Mouse (Mus musculus) hindbrain, embryonic 11.5 days (tissue): ENCODE measurements around the gene Mpig6b. TPM values are rescaled to one million over a fixed set of nuclear protein-coding genes. Genes with fewer than 3 reads are reported as not detected.
A peak's percentile ranks its signal among the peaks of the same experiment; 100 is the strongest.

ENCODE experiments used
- ATAC-seq: fragments of 200-750 bp; cut with Nextera tagmentation; 2 replicates; pipeline ENCODE4 v1.8.0; 2017; ENCODE audit warnings: mild to moderate bottlenecking, moderate TSS enrichment, moderate library complexity; ENCODE audit not compliant: low FRiP score
- DNase-seq: peaks from one replicate; pipeline ENCODE4 v3.0.0-alpha.2; 2015; ENCODE audit warnings: low spot score
- H3K27ac ChIP-seq: fragments of 300-500 bp; sonication (generic); 2 replicates; pipeline ENCODE4 v1.5.1; 2014; ENCODE audit warnings: mild to moderate bottlenecking, low read depth, low read length
- H3K27me3 ChIP-seq: fragments of 300-500 bp; sonication (generic); 2 replicates; pipeline ENCODE4 v1.6.1; 2014; ENCODE audit warnings: mild to moderate bottlenecking, low read length, moderate library complexity, mixed read lengths; ENCODE audit not compliant: control insufficient read depth, insufficient read depth
- H3K36me3 ChIP-seq: fragments of 300-500 bp; sonication (generic); 2 replicates; pipeline ENCODE4 v1.6.1; 2014; ENCODE audit warnings: mild to moderate bottlenecking, low read length, moderate library complexity, mixed read lengths; ENCODE audit not compliant: control insufficient read depth, insufficient read depth
- H3K4me1 ChIP-seq: fragments of 300-500 bp; sonication (generic); replicated peaks from 2 replicates; pipeline ENCODE4 v1.6.1; 2014; ENCODE audit warnings: low read length, mixed read lengths; ENCODE audit not compliant: control insufficient read depth, insufficient read depth
- H3K4me2 ChIP-seq: fragments of 300-500 bp; sonication (generic); replicated peaks from 2 replicates; pipeline ENCODE4 v1.6.1; 2014; ENCODE audit warnings: mild to moderate bottlenecking, low read depth, low read length
- H3K4me3 ChIP-seq: fragments of 300-500 bp; sonication (generic); 2 replicates; pipeline ENCODE4 v1.5.1; 2014; ENCODE audit warnings: low read depth, low read length
- H3K9ac ChIP-seq: fragments of 300-500 bp; sonication (generic); 2 replicates; pipeline ENCODE4 v1.6.1; 2014; ENCODE audit warnings: low read depth, low read length
- H3K9me3 ChIP-seq: fragments of 300-500 bp; sonication (generic); 2 replicates; pipeline ENCODE4 v1.6.1; 2016; ENCODE audit warnings: low read length; ENCODE audit not compliant: control insufficient read depth
- WGBS: fragments of 180-500 bp; shearing (Covaris S2); extraction: QIAGEN DNeasy Blood & Tissue Kit; methylation state at CpG from one replicate; pipeline ENCODE4 v1.1.7; 2014; 5-methylcytosine and 5-hydroxymethylcytosine counted together
- polyA plus RNA-seq: library from polyadenylated mRNA; unstranded; fragments of >200 nt; fragmentation: Nextera tagmentation; extraction: Ambion mirVana; gene quantifications from 2 replicates; pipeline ENCODE4 v1.2.1, GENCODE M21; 2014

The Mpig6b gene
- polyA plus RNA-seq, 1 experiment from 2014 or later, result 1.1 TPM

DNA sequence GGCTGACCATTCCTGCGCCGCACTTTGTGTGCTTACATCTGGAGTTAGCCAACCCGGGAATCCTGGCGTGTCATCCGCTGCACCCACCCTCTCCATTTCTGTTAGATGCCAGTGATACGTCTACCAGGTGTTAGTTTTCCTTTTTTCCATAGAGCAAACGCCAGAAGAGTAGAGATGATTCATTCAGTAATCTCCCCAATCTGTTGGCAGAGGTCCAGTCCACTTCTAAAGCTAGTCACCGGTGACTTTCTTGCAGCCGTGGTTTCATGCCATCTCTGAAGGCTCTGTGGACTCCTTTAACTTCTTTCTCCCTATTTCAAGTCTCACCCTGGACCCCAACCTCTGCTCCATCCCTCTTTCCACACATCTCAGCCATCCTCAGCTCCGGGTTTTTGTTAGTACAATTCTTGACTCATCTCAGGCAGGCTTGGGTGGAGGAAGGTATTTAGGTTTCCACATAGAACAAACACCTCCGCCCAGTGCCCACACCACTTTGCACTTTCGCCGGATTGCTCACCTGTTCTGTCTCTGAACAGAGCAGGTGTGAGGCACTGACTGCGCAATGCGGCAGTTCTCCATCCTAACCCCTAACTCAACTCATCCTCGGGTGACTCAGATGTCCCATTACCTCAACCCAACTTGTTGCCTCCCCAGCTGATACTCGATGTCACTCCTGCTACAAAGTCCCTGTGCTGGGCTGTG is 2.4 kb upstream of the Mpig6b start:
- no peak overlapping the region for H3K4me2 ChIP-seq
- no peak overlapping the region for H3K27ac ChIP-seq
- no peak overlapping the region for H3K4me3 ChIP-seq
- 85% methylated on average over 17 of the region's 17 CpGs for WGBS
- no peak overlapping the region for H3K9ac ChIP-seq
- H3K36me3 ChIP-seq, result no peaks in the 10 kb centered on the region
- no peaks in the 10 kb centered on the region for H3K9me3 ChIP-seq
- no peak for ATAC-seq
- no peak for DNase-seq
- peaks cover 13% of the 10 kb centered on the region for H3K27me3 ChIP-seq
- peaks cover 3% of the 10 kb centered on the region; the same call in 1 of the 2 replicates for H3K4me1 ChIP-seq

DNA sequence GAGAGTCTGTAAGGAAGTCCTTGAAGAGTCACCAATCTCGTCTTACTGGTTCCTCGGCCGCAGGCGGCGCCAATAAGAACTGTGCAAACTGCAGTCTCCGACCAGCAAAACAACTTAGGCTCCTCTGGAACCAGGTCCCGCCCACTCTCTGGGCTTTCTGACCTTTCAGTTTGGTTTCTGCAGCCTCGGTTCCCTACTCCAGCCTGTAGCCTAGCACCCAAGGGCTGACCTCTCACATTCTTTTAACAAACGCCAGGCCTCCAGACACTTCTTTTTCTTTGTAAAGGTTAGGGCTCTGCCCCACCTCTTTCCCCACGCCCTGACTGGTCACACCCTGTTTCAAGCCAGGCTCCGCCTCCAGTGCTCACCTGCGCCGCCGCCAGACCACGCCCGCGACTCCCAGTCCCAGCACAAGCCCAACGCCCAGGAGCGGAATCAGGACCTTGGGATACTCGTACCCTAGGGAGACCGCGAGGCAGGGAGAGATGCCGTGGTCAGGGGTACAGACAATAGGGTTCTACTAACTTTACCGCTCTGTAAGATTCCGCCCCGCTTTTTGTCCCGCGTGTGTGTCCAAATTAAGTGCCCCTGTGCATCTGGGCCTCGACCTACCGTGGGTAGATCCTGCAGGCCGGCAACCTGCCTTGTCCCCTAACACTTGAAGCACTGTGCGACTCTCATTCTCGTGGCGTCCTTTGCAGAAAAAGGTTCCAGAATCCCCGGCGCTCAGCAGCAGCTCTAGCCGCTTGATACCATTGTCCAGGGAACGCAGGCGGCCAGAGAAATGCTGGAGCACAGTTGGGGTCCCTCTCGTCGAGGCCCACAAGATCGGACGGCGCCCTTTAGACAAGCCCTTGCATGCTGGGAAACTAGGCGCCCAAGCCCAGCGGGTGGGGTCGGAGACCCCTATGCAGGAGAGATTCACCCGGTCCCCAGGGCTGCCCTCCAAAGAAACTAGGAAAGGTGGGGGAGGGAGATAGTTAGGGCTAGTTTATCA is 735 bp downstream of the Mpig6b start, which contains the start of gene Ly6g6c:
Gene Ly6g6c (plus strand): TSS at position 438 of the 997 bp plus-strand sequence.
- WGBS, result 1% methylated on average over 48 of the region's 48 CpGs
- peaks cover 3% of the 10 kb centered on the region; the same call in 1 of the 2 replicates for H3K4me1 ChIP-seq
- H3K27ac ChIP-seq, result no peak within 1 kb of the TSS

DNA sequence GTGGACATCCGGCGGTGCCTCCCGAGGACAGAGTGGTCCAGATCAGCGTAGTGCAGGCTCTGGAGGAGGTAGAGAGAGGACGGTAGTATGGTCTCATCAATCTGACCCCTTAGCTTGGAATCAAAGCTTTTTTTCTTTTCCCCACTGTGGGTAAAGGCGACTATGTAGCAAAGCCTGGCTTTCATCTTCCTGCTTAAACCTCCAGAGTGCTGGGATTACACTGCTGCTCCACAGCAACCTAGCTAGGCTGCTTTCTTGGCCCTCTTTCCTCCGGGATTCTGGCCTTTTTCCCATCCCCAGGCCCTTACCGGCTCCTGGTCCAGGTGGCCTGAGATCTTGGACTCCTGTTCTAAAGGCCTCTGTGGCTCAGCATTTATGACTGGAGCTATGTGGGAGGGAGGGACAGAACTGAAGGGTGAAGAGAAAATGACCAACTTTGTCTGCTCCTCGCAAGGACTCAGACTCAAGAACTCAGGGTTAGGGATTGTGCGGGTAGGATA is 1.6 kb downstream of the Mpig6b start:
- WGBS, result 36% methylated on average over 10 of the region's 10 CpGs
- peak overlapping the region; percentile 54 for H3K4me2 ChIP-seq
- H3K27ac ChIP-seq, result no peak overlapping the region
- ATAC-seq (no peak), DNase-seq (peak; percentile 25)
- no peak overlapping the region; the same call in 1 of the 2 replicates for H3K9ac ChIP-seq
- peaks cover 13% of the 10 kb centered on the region for H3K27me3 ChIP-seq
- no peaks in the 10 kb centered on the region for H3K9me3 ChIP-seq
- H3K4me3 ChIP-seq, result no peak overlapping the region
- peaks cover 8% of the 10 kb centered on the region; the same call in 1 of the 2 replicates for H3K36me3 ChIP-seq
- H3K4me1 ChIP-seq, result peaks cover 3% of the 10 kb centered on the region; the same call in 1 of the 2 replicates

More for the DNA sequence above, 735 bp downstream of the Mpig6b start, which contains the start of gene Ly6g6c:
- H3K36me3 ChIP-seq, result peaks cover 8% of the 10 kb centered on the region; the same call in 1 of the 2 replicates
- H3K27me3 ChIP-seq, result peaks cover 13% of the 10 kb centered on the region
- DNase-seq (peak; percentile 55), ATAC-seq (0 out of 2 replicates have a peak, but pooled peaks have one; percentile 45)
- peak within 1 kb of the TSS; percentile 24 for H3K9ac ChIP-seq
- peak within 1 kb of the TSS; percentile 29 for H3K4me3 ChIP-seq
- H3K9me3 ChIP-seq, result no peaks in the 10 kb centered on the region
- peak within 1 kb of the TSS; percentile 54 for H3K4me2 ChIP-seq

DNA sequence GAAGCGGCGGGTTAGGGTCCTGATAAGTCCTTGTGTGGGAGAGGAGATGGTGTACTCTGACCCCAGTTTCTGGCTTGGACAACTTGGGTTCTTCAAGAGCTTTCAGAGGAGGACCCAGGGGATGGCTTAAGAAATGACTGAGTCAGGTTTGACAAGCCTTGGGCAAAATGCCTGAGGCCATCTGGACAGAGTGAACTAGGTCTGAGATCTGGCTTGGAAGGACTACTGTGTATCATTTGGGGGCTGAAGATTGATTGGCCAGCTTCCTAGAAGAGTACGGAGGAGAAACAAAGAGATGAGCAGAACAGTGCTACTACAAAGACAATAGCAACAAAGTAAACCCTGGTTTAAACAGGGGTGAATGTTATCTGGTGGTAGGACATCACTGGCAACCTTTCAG is 2.5 kb downstream of the Mpig6b start:
- DNase-seq, result no peak
- no peak overlapping the region for H3K27ac ChIP-seq
- no peak overlapping the region for H3K4me2 ChIP-seq
- ATAC-seq, result no peak
- peaks cover 8% of the 10 kb centered on the region; the same call in 1 of the 2 replicates for H3K36me3 ChIP-seq
- no peak overlapping the region for H3K4me3 ChIP-seq
- H3K4me1 ChIP-seq, result peaks cover 3% of the 10 kb centered on the region; the same call in 1 of the 2 replicates
- no peaks in the 10 kb centered on the region for H3K9me3 ChIP-seq
- H3K27me3 ChIP-seq, result peaks cover 13% of the 10 kb centered on the region
- no peak overlapping the region for H3K9ac ChIP-seq
- WGBS, result 91% methylated on average over 3 of the region's 3 CpGs

DNA sequence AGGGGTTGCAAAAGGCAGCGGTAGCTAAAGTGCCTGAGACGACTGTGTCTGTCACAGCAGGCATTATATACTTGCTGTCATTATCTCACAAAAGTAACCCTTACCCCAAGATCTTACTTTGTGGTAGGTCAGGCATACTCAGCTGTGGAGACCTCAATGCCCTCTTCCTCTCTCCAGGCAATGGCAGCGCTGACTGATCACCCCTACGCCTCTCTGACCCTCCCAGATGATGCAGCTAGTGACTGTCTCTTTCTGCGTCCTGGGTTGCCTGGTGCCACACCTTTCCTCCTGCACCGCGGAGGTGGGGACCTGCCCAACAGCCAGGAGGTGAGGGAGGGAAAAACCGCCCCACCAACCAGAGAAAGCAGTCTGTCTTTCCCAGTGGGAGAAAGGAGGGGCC is 4.7 kb downstream of the Mpig6b start:
- H3K9ac ChIP-seq, result no peak overlapping the region
- no peak for DNase-seq
- H3K4me2 ChIP-seq, result no peak overlapping the region
- H3K27me3 ChIP-seq, result peaks cover 9% of the 10 kb centered on the region
- H3K36me3 ChIP-seq, result peaks cover 8% of the 10 kb centered on the region; the same call in 1 of the 2 replicates
- no peaks in the 10 kb centered on the region for H3K9me3 ChIP-seq
- H3K4me1 ChIP-seq, result peaks cover 3% of the 10 kb centered on the region; the same call in 1 of the 2 replicates
- H3K27ac ChIP-seq, result no peak overlapping the region
- no peak overlapping the region for H3K4me3 ChIP-seq
- WGBS, result 86% methylated on average over 8 of the region's 8 CpGs
- no peak for ATAC-seq

DNA sequence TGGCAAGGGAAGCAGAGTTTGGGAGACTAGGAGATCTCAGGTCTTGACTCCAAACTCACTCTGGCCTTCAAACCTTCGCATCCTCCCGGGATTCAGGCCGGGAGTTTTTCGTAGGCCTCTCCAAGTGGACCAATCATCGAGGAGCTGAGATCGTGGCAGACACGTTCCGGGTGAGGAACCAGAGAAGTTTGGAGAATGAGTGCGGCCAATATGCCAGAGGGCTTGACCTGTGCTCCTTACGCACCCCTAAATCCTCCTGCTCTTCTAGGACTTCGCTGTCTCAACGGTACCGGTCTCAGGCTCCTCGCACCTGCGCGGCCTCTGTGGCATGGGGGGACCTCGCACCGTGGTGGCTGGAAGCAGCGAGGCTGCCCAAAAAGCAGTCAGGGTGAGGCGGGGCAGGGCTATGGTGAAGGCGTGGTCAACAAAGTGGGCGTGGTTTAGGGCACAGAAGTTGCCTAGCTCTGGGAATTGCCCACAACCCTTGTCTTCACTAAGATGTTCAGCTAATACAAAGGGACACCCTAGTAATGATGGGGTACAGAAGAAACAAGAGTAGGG is 5.2 kb downstream of the Mpig6b start:
- peaks cover 6% of the 10 kb centered on the region for H3K27me3 ChIP-seq
- WGBS, result 56% methylated on average over 22 of the region's 22 CpGs
- H3K36me3 ChIP-seq, result peaks cover 8% of the 10 kb centered on the region; the same call in 1 of the 2 replicates
- H3K4me2 ChIP-seq, result peak overlapping the region; percentile 91
- peak overlapping the region; percentile 96; the same call in 1 of the 2 replicates for H3K9ac ChIP-seq
- no peak overlapping the region for H3K27ac ChIP-seq
- peak overlapping the region; percentile 90 for H3K4me3 ChIP-seq
- H3K9me3 ChIP-seq, result no peaks in the 10 kb centered on the region
- peaks cover 3% of the 10 kb centered on the region; the same call in 1 of the 2 replicates for H3K4me1 ChIP-seq
- ATAC-seq (no peak), DNase-seq (peak; percentile 31)

DNA sequence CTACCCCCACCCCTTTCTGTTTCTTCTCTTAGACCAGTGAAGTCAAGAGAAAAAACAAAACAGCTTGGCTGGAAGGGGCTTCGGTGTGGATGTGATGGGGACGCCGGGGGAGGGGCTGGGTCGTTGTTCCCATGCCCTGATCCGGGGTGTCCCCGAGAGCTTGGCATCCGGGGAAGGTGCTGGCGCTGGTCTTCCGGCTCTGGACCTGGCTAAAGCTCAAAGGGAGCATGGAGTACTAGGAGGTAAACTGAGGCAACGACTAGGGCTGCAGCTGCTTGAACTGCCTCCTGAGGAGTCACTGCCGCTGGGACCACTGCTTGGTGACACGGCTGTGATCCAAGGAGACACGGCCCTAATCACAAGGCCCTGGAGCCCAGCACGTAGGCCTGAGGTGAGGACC is 5.9 kb downstream of the Mpig6b start:
- H3K27ac ChIP-seq, result no peak overlapping the region; the same call in 1 of the 2 replicates
- H3K4me2 ChIP-seq, result peak overlapping the region; percentile 91
- DNase-seq, result no peak
- H3K4me3 ChIP-seq, result peak overlapping the region; percentile 90
- no peak for ATAC-seq
- H3K9me3 ChIP-seq, result no peaks in the 10 kb centered on the region
- H3K36me3 ChIP-seq, result peaks cover 8% of the 10 kb centered on the region; the same call in 1 of the 2 replicates
- peak overlapping the region; percentile 96 for H3K9ac ChIP-seq
- H3K4me1 ChIP-seq, result peaks cover under 1% of the 10 kb centered on the region; the same call in 1 of the 2 replicates
- WGBS, result 33% methylated on average over 14 of the region's 14 CpGs
- H3K27me3 ChIP-seq, result peaks cover 2% of the 10 kb centered on the region; the same call in 1 of the 2 replicates
